Mouse (Mus musculus) forebrain, embryonic 10.5 days (tissue): ENCODE results near the gene Pla2g2d. TPM values are rescaled to one million over a fixed set of nuclear protein-coding genes. Genes with fewer than 3 reads are reported as not detected.

Source experiments
- DNase-seq: peaks from one replicate; pipeline ENCODE4 v3.0.0-alpha.2; 2017; ENCODE audit warnings: low spot score; ENCODE audit errors: extremely low spot score
- H3K27ac ChIP-seq: fragments of 300-500 bp; sonication (generic); 2 replicates; pipeline ENCODE4 v1.5.1; 2016; ENCODE audit warnings: mild to moderate bottlenecking
- H3K27me3 ChIP-seq: fragments of 300-500 bp; sonication (generic); 2 replicates; pipeline ENCODE4 v1.6.1; 2016; ENCODE audit warnings: mild to moderate bottlenecking; ENCODE audit not compliant: poor library complexity, severe bottlenecking
- H3K36me3 ChIP-seq: fragments of 300-500 bp; sonication (generic); replicated peaks from 2 replicates; pipeline ENCODE4 v1.6.1; 2016; ENCODE audit warnings: mild to moderate bottlenecking, moderate library complexity
- H3K4me1 ChIP-seq: fragments of 300-500 bp; sonication (generic); 2 replicates; pipeline ENCODE4 v1.6.1; 2016
- H3K4me3 ChIP-seq: fragments of 300-500 bp; sonication (generic); 2 replicates; pipeline ENCODE4 v1.5.1; 2016; ENCODE audit warnings: mild to moderate bottlenecking, moderate library complexity
- H3K9me3 ChIP-seq: fragments of 300-500 bp; sonication (generic); 2 replicates; pipeline ENCODE4 v1.6.1; 2016; ENCODE audit warnings: mild to moderate bottlenecking, moderate library complexity
- WGBS: fragments of 180-500 bp; shearing (Covaris S2); methylation state at CpG from one replicate; pipeline ENCODE4 v1.1.7; 2016; 5-methylcytosine and 5-hydroxymethylcytosine counted together
- polyA plus RNA-seq: library from polyadenylated mRNA; unstranded; fragments of >200 nt; fragmentation: Nextera tagmentation; extraction: Ambion mirVana; gene quantifications from 2 replicates; pipeline ENCODE4 v1.2.1, GENCODE M21; 2016

The Pla2g2d gene
- polyA plus RNA-seq, 1 experiment from 2014 or later: 0.15 TPM

DNA sequence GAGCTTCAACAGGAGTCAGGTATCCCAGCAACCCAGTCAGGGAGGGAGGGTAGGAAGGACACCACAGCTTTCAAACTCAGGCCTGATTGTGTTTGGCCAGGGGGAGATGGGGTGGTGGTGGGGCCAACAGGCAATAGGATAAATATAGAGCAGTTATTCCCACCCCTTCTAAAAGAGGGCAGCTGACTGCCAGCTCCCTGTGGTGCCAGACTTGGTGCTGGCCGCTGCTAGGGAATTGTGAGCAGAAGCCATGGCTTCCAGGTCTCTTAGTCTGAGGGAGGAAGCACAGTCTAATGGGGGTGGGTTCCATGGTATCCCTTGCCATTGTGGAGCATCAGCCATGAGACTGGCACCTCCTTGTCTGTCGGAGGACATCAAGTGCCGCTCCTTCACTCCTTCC is 21.9 kb upstream of the Pla2g2d start:
- no peaks in the 10 kb centered on the region for H3K4me1 ChIP-seq
- no peaks in the 10 kb centered on the region for H3K9me3 ChIP-seq
- WGBS: 89% methylated on average over 3 of the region's 3 CpGs
- DNase-seq: no peak
- no peak overlapping the region for H3K4me3 ChIP-seq
- no peaks in the 10 kb centered on the region for H3K27me3 ChIP-seq
- H3K27ac ChIP-seq: no peak overlapping the region
- no peaks in the 10 kb centered on the region for H3K36me3 ChIP-seq

DNA sequence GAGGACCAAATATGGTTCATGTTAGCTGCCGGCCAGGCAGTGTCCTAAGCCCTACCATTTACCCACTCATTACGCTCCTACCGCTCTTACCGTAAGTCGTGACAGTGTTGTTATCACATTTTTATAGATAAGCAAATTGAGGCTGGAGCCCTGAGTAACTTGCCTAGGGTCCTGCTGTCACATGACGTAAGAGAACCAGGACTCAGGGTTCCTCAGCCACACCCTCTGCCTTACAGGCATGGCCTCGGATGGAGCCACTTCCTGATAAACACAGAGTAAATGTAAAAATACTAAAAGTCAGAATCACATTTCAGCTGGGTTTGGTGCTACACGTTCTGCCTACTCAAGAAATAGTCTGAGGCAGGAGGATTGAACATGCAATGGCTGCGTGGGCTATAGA is 21.1 kb upstream of the Pla2g2d start:
- WGBS: 91% methylated on average over 9 of the region's 9 CpGs
- no peak for DNase-seq
- Histone ChIP-seq H3K4me1 (no peaks in the 10 kb centered on the region), H3K36me3 (no peaks in the 10 kb centered on the region), H3K4me3 (no peak overlapping the region), H3K27me3 (no peaks in the 10 kb centered on the region), H3K27ac (no peak overlapping the region), H3K9me3 (no peaks in the 10 kb centered on the region)

DNA sequence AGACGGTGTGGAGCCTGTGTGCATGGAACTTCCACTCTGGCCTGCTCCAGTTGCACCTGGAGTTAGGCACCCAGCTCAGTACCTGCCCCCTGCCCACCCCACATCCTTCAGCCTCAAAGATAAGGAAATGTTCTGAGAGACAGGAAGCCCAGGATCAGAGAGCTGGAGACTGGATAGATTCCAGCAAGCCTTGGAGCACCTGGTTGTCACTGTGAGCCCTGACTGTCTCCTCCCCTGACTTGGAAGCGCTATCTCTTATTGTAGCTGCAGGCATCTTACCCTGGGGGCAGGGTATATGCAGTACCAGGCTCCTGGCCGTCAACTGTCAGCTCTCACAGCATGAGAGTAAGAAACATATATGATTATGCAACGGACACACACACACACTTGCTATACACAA is 20.1 kb upstream of the Pla2g2d start:
- Histone ChIP-seq H3K36me3 (no peaks in the 10 kb centered on the region), H3K4me1 (no peaks in the 10 kb centered on the region), H3K27ac (no peak overlapping the region), H3K4me3 (no peak overlapping the region), H3K9me3 (no peaks in the 10 kb centered on the region), H3K27me3 (no peaks in the 10 kb centered on the region)
- WGBS: 81% methylated on average over 4 of the region's 4 CpGs
- no peak for DNase-seq

DNA sequence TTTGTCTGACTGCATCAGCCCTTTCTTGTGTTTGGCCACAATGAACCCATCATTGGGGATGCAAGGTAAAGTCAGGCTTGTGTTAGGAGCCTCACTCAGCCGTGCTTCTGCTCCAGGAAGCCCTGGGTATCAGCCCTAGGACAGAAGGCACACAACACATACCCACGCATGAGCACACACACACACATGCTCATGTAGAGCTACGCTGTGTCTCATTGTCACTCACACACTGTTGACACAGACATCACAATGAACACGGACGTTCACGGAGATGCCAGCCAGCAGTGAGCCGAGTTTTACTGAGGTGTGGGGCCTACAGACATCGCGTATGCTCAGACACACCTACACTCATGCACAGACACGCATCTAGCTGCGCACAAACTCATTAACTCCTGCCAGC is 19.6 kb upstream of the Pla2g2d start:
- DNase-seq: no peak
- Histone ChIP-seq H3K4me1 (no peaks in the 10 kb centered on the region), H3K4me3 (no peak overlapping the region), H3K9me3 (no peaks in the 10 kb centered on the region), H3K27ac (no peak overlapping the region), H3K36me3 (no peaks in the 10 kb centered on the region), H3K27me3 (no peaks in the 10 kb centered on the region)
- 90% methylated on average over 11 of the region's 11 CpGs for WGBS

DNA sequence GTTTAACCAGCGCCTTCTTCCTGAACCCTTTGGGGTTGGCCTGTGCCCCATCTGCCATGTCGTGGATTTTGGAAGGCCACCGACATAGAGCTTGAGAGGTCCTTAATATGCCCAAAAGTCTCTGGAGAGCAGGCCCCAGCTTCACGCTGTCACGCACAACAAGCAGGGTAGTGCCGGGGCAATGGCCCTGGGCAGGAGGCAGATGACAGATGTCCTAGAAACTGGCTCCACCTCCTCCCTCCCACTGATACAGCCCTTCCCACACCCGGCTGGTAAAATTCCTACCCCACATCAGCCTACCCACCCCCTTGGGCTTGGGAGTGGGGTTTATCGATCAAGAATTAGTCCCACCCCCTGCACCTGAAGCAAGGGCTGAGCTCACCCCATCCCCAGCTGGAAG is 18.1 kb upstream of the Pla2g2d start, which contains the start of gene Pla2g2f:
Gene Pla2g2f, minus strand, starts transcription at position 211 of the 400 bp plus-strand sequence.
- Histone ChIP-seq H3K4me3 (no peak within 1 kb of the TSS), H3K27me3 (no peaks in the 10 kb centered on the region), H3K27ac (no peak within 1 kb of the TSS), H3K4me1 (no peaks in the 10 kb centered on the region), H3K9me3 (no peaks in the 10 kb centered on the region), H3K36me3 (no peaks in the 10 kb centered on the region)
- DNase-seq: no peak
- 84% methylated on average over 8 of the region's 8 CpGs for WGBS

DNA sequence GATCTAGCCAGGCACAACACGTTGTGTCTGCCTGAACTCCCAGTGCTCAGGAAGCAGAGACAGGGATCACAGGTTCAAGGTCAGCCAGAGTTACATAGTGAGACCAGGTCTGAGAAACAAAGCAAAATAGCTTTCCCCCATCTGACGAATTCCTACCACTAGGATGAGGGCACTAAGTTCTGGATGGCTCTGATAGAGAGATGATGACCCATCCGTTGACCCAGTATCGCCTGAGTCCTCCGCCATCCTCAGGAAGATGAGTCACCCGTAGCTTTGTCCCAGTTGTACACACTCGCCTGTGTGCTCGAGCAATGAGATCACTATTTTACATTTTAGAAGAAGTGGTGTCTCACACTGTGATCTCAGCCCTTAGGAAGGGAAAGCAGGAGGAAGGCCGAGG is 13.3 kb upstream of the Pla2g2d start:
- DNase-seq: no peak
- no peaks in the 10 kb centered on the region for H3K27me3 ChIP-seq
- H3K4me3 ChIP-seq: no peak overlapping the region

DNA sequence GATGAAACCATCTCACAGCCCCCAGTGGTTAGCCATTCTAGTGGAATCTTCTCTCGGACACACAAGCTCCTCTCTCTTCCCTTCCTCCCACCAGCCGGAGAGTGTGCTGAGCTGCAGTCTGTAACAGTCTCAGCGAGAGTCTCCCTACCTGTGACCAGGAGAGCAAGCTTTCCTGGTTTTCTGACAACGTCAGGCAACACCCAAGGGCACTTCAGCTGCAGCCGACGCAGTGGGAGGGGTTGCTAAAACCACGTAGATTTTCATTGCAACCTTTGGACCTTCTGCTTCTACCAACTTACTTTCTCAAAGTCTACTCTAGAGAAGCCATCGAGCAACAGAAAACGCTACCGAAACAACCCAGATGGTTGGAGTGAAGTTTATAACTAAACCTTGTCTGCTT is 3.6 kb upstream of the Pla2g2d start:
- no peaks in the 10 kb centered on the region for H3K36me3 ChIP-seq
- H3K4me3 ChIP-seq: no peak overlapping the region
- 91% methylated on average over 10 of the region's 10 CpGs for WGBS
- no peak overlapping the region for H3K27ac ChIP-seq
- no peaks in the 10 kb centered on the region for H3K4me1 ChIP-seq
- H3K27me3 ChIP-seq: no peaks in the 10 kb centered on the region
- DNase-seq: no peak
- no peaks in the 10 kb centered on the region for H3K9me3 ChIP-seq

More for the DNA sequence above, 13.3 kb upstream of the Pla2g2d start:
- no peaks in the 10 kb centered on the region for H3K36me3 ChIP-seq
- no peaks in the 10 kb centered on the region for H3K4me1 ChIP-seq
- H3K27ac ChIP-seq: no peak overlapping the region
- no peaks in the 10 kb centered on the region for H3K9me3 ChIP-seq
- WGBS: 83% methylated on average over 9 of the region's 9 CpGs

DNA sequence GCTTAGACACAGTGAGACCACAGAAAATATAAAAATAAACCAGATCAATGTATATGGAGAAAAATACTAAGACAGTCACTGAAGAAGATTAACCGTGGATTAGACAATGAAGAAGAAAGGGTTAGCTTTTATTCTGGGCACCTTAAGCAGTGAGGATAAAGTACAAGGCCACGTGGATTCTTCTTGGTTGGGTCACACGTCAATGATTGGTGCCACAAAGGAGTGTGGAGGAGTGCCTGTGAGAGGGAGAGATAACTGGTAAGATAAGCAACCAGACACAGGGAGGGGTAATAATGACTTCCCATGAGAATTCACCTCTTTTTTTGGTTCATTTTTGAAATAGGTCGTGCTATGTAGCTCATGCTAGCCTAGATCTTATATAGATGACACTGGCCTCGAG is 3.1 kb upstream of the Pla2g2d start:
- Histone ChIP-seq H3K27ac (no peak overlapping the region), H3K9me3 (no peaks in the 10 kb centered on the region), H3K27me3 (no peaks in the 10 kb centered on the region), H3K4me3 (no peak overlapping the region), H3K4me1 (peaks cover 3% of the 10 kb centered on the region; the same call in 1 of the 2 replicates), H3K36me3 (no peaks in the 10 kb centered on the region)
- 84% methylated on average over 5 of the region's 5 CpGs for WGBS
- no peak for DNase-seq

DNA sequence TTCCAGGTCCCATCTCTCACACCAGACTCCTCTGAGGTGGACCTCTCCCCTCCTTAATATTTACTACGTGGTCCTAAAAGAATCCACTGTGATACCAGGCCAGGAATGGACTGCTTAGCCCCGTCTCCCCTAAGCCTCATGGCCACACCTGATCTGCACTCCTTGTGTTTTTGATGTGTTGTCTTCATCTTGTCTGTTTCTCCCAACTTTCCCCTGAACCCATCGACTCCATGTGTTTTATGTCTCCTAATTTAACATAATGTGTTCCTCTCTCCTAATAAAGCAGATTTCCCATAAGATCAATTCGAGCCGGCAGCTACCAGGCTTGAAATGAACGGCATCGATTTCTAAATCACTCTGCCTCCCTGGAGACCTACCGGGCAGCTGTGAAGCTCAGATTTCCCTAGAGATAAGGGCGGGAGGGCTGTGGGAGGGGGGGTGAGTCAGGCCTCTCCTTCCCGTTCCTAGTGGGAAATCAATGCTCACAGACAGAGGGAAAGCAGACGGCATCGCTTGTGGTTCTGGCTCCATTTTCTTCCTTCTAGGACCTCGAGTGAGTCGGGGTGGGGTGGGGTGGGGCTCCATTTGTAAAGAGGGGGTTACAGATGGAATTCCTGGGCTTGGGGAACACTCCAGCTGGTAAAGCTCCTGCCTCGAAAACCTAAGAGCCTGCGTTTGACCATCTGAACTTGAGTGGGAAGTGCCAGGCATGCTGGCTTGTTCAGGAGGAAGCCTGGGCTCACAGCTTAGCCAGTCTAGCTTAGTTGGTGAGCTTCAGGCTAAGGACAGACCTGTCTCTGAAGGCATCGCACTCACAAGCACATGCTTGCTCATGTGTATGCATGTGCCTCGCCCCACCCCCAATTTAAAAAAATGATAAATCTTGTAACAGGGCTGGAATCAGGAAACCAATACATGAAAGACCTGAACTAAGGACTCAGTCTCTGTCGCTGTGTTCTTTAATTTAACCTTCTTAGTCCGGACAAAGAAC is 2.2 kb downstream of the Pla2g2d start:
- WGBS: 57% methylated on average over 20 of the region's 20 CpGs
- no peaks in the 10 kb centered on the region for H3K27me3 ChIP-seq
- no peak overlapping the region for H3K4me3 ChIP-seq
- no peaks in the 10 kb centered on the region for H3K36me3 ChIP-seq
- H3K4me1 ChIP-seq: peaks cover 10% of the 10 kb centered on the region
- no peak for DNase-seq
- H3K9me3 ChIP-seq: no peaks in the 10 kb centered on the region
- no peak overlapping the region for H3K27ac ChIP-seq

DNA sequence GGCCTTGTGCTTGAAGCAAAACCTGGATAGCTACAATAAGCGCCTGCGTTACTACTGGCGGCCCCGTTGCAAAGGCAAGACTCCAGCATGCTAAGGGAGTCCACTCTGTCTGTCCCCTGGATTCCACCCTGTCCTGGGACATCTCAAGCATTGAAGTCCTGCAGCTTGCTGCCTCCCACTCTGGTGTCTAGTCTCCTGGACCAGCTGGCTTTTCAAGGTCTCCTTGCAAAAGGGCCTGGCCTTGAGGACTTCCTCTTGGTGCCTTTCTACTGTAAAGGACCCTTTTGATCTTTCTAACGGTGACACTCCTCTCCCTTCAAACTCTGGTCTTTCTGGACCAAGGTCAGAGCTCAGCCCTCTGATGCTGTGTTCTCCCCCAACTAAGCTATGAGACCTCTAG is 4.8 kb downstream of the Pla2g2d start:
- no peaks in the 10 kb centered on the region for H3K9me3 ChIP-seq
- peaks cover 10% of the 10 kb centered on the region for H3K4me1 ChIP-seq
- 96% methylated on average over 5 of the region's 5 CpGs for WGBS
- no peaks in the 10 kb centered on the region for H3K27me3 ChIP-seq
- DNase-seq: no peak
- H3K36me3 ChIP-seq: no peaks in the 10 kb centered on the region
- H3K27ac ChIP-seq: no peak overlapping the region
- H3K4me3 ChIP-seq: no peak overlapping the region

DNA sequence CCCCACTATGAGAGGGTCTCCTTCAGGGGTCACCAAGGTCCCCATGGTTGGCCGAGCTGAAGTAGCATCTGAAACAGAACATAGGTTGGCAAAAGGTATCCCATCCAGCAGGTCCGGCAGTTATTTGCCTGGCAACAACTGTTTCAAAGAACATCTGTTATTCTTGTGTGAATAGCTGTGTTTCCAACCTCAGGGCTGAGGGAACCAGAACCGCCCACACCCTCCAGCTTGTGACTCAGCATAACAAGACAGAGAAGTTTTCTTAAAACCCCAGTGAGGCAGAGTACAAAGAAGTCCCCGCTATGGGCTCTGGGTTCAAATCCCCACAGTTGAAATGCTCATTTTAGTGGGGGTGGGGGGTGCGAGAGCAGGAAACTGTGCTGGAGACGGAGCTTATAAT is 6.6 kb downstream of the Pla2g2d start:
- Histone ChIP-seq H3K27me3 (no peaks in the 10 kb centered on the region), H3K27ac (no peak overlapping the region), H3K4me3 (no peak overlapping the region), H3K4me1 (peaks cover 9% of the 10 kb centered on the region), H3K9me3 (no peaks in the 10 kb centered on the region), H3K36me3 (no peaks in the 10 kb centered on the region)
- no peak for DNase-seq
- WGBS: 90% methylated on average over 6 of the region's 6 CpGs

DNA sequence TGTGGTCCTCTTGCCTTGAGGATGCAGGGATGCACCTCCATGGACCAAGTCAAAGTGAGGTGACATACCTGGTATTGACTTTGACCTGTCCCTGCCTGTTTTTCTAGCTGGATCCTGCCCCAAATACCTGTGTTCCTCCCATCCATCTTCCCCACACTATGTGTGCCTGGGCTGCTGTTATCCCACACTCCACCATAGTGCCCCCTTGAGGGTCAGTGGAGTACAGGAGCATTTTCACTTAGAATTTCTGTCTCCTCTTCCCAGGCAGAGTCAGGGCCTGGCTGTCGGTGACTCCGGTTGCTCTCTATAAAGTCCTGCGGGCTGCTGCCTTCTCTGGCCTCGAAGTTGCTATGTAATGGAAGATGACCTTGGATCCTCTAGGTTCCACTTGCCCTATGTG is 10.2 kb downstream of the Pla2g2d start:
- Histone ChIP-seq H3K27me3 (no peaks in the 10 kb centered on the region), H3K4me3 (no peak overlapping the region), H3K27ac (no peak overlapping the region), H3K4me1 (no peaks in the 10 kb centered on the region), H3K36me3 (no peaks in the 10 kb centered on the region), H3K9me3 (no peaks in the 10 kb centered on the region)
- WGBS: 68% methylated on average over 4 of the region's 4 CpGs
- DNase-seq: no peak

DNA sequence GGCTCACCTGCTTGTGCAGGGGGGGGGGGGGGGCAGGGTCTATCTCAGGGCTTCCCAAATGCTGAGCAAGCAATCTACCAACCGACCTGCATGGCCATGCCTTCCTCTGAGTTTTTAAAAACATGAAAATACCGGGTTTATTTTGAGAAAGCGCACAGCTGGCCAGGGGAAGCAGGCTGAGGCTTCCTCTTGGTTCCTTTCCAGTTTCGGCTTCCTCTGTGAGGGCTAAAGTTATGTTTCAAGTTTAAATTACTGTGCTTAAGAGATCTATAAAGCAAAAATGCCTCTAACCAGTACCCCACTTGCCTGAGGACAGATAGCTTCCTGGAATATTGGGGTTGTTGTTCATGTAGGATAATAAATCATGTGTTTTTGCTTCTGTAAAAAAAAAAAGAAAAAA is 10.6 kb downstream of the Pla2g2d start:
- Histone ChIP-seq H3K27me3 (no peaks in the 10 kb centered on the region), H3K36me3 (no peaks in the 10 kb centered on the region), H3K4me1 (no peaks in the 10 kb centered on the region), H3K4me3 (no peak overlapping the region), H3K27ac (no peak overlapping the region), H3K9me3 (no peaks in the 10 kb centered on the region)
- no peak for DNase-seq
- 80% methylated on average over 4 of the region's 4 CpGs for whole genome bisulfite sequencing
